In genomic region chr11:97669829-97670228, GRCm38 (mm10) we compare ENCODE assay signal across 8 mouse cellular contexts. TPM values are rescaled to one million over a fixed set of nuclear protein-coding genes. Genes with fewer than 3 reads are reported as not detected.
DNase-seq lines count a peak whose midpoint lies in the region; ATAC-seq and TF ChIP-seq lines count a peak whose summit lies in the region.

No protein-coding gene starts in this region.

- TF ChIP-seq EP300 in stomach, postnatal 0 days (optimal IDR thresholded peaks at IDR 0.05), result no peak

- peak overlapping the region; percentile 64; the same call in 1 of the 2 replicates for H3K27ac ChIP-seq in left cerebral cortex, adult 2 months
- peak overlapping the region; percentile 66 for H3K27ac ChIP-seq in kidney, embryonic 15.5 days
- H3K27ac ChIP-seq in stomach, postnatal 0 days (replicated peaks), result no peak overlapping the region
- H3K27ac ChIP-seq in midbrain, embryonic 15.5 days, result no peak overlapping the region
- no peak overlapping the region for H3K27ac ChIP-seq in neural tube, embryonic 15.5 days (replicated peaks)

- H3K9me3 ChIP-seq in kidney, embryonic 15.5 days (replicated peaks), result no peaks in the 10 kb centered on the region
- H3K9me3 ChIP-seq in stomach, postnatal 0 days (ENCODE audit: control insufficient read depth, low read length), result no peaks in the 10 kb centered on the region
- no peaks in the 10 kb centered on the region for H3K9me3 ChIP-seq in midbrain, embryonic 15.5 days
- H3K9me3 ChIP-seq in neural tube, embryonic 15.5 days (replicated peaks), result no peaks in the 10 kb centered on the region

- H3K4me3 ChIP-seq in left cerebral cortex, adult 2 months, result no peak overlapping the region
- H3K4me3 ChIP-seq in kidney, embryonic 15.5 days (replicated peaks), result no peak overlapping the region
- H3K4me3 ChIP-seq in stomach, postnatal 0 days (ENCODE audit: low read depth, low read length), result no peak overlapping the region
- H3K4me3 ChIP-seq in midbrain, embryonic 15.5 days, result no peak overlapping the region
- no peak overlapping the region for H3K4me3 ChIP-seq in neural tube, embryonic 15.5 days (replicated peaks)

- DNase-seq in left cerebral cortex, adult 2 months (ENCODE audit: extremely low spot score in 1 of 2, low spot score in 2 of 2), result no peak
- DNase-seq in left cerebral cortex, adult 9 months (ENCODE audit: low spot score in 2 of 2), result no peak
- peak; percentile 86 to 96 for DNase-seq in cerebellum, postnatal 14 days
- DNase-seq in heart, adult 18-20 months, result peak; percentile 80
- DNase-seq in stomach, postnatal 0 days (ENCODE audit: low spot score), result no peak

- ATAC-seq in kidney, embryonic 15.5 days (replicated peaks; ENCODE audit: low FRiP score), result no peak
- peak; percentile 27; the same call in 1 of the 2 replicates for ATAC-seq in stomach, postnatal 0 days (ENCODE audit: low FRiP score, low TSS enrichment)
- ATAC-seq in midbrain, embryonic 15.5 days (replicated peaks), result no peak
- no peak for ATAC-seq in neural tube, embryonic 15.5 days (ENCODE audit: low FRiP score)

- H3K4me1 ChIP-seq in kidney, embryonic 15.5 days, result peaks cover 46% of the 10 kb centered on the region
- H3K4me1 ChIP-seq in stomach, postnatal 0 days (replicated peaks; ENCODE audit: control insufficient read depth, insufficient read depth), result no peaks in the 10 kb centered on the region
- peaks cover 29% of the 10 kb centered on the region for H3K4me1 ChIP-seq in midbrain, embryonic 15.5 days
- peaks cover 19% of the 10 kb centered on the region for H3K4me1 ChIP-seq in neural tube, embryonic 15.5 days

- TF ChIP-seq CTCF in left cerebral cortex, adult 2 months (IDR thresholded peaks at IDR 0.05), result no peak
- TF ChIP-seq CTCF in stomach, postnatal 0 days (IDR thresholded peaks at IDR 0.05; ENCODE audit: low read depth), result no peak

- peak overlapping the region; percentile 19; the same call in 1 of the 2 replicates for H3K4me2 ChIP-seq in kidney, embryonic 15.5 days
- H3K4me2 ChIP-seq in stomach, postnatal 0 days (replicated peaks; ENCODE audit: low read depth), result no peak overlapping the region; the same call in 1 of the 2 replicates
- no peak overlapping the region for H3K4me2 ChIP-seq in midbrain, embryonic 15.5 days
- no peak overlapping the region for H3K4me2 ChIP-seq in neural tube, embryonic 15.5 days

- no peak overlapping the region for H3K9ac ChIP-seq in kidney, embryonic 15.5 days
- H3K9ac ChIP-seq in stomach, postnatal 0 days (ENCODE audit: low read length), result no peak overlapping the region
- H3K9ac ChIP-seq in midbrain, embryonic 15.5 days, result no peak overlapping the region
- no peak overlapping the region for H3K9ac ChIP-seq in neural tube, embryonic 15.5 days (replicated peaks)

- peaks cover 97% of the 10 kb centered on the region for H3K36me3 ChIP-seq in kidney, embryonic 15.5 days
- H3K36me3 ChIP-seq in stomach, postnatal 0 days (ENCODE audit: control insufficient read depth, insufficient read depth, low read length), result peaks cover 17% of the 10 kb centered on the region
- peaks cover 36% of the 10 kb centered on the region for H3K36me3 ChIP-seq in midbrain, embryonic 15.5 days (replicated peaks)
- peaks cover 74% of the 10 kb centered on the region for H3K36me3 ChIP-seq in neural tube, embryonic 15.5 days

- WGBS in kidney, embryonic 15.5 days, result 28% methylated on average over 6 of the region's 6 CpGs
- 15% methylated on average over 6 of the region's 6 CpGs for WGBS in stomach, postnatal 0 days
- 28% methylated on average over 6 of the region's 6 CpGs for WGBS in midbrain, embryonic 15.5 days
- 48% methylated on average over 6 of the region's 6 CpGs for WGBS in neural tube, embryonic 15.5 days

- intact Hi-C loops in left cerebral cortex, adult 2 months (cut with DNase I), result loop anchor here (5.0 kb wide), 1 partner anchor 38 kb away; no protein-coding TSS in a partner anchor

- no peaks in the 10 kb centered on the region for H3K27me3 ChIP-seq in kidney, embryonic 15.5 days
- H3K27me3 ChIP-seq in stomach, postnatal 0 days (ENCODE audit: control insufficient read depth, insufficient read depth, low read length), result no peaks in the 10 kb centered on the region
- H3K27me3 ChIP-seq in midbrain, embryonic 15.5 days (replicated peaks), result no peaks in the 10 kb centered on the region
- no peaks in the 10 kb centered on the region for H3K27me3 ChIP-seq in neural tube, embryonic 15.5 days (replicated peaks)

RNA-seq across cellular contexts. Expression of gene Mllt6, which starts 6.6 kb away (rescaled TPM):
- 100 to 1,000 TPM; 143 to 147 TPM for total RNA-seq in left cerebral cortex, adult 2 months (2021)
- total RNA-seq in heart, adult 18-20 months (2021), result 10 to 100 TPM; 59.5 to 60.0 TPM
- polyA plus RNA-seq in kidney, embryonic 15.5 days (2015; fragmentation: Nextera tagmentation; extraction: Ambion mirVana), result 2.8 and 3.9 TPM in 2 replicates
- polyA plus RNA-seq in stomach, postnatal 0 days (2015; fragmentation: Nextera tagmentation; extraction: Ambion mirVana), result 1.1 TPM in 2 replicates
- 3.9 and 4.4 TPM in 2 replicates for polyA plus RNA-seq in midbrain, embryonic 15.5 days (2015; fragmentation: Nextera tagmentation; extraction: Ambion mirVana)
- polyA plus RNA-seq in neural tube, embryonic 15.5 days (2015; fragmentation: Nextera tagmentation; extraction: Ambion mirVana), result 2.3 and 3.1 TPM in 2 replicates

RNA-seq across cellular contexts. Expression of gene Cisd3, which starts 15.8 kb away (rescaled TPM):
- 10 to 100 TPM; 47.7 to 57.6 TPM for total RNA-seq in left cerebral cortex, adult 2 months (2021)
- 100 to 1,000 TPM; 134 to 145 TPM for total RNA-seq in heart, adult 18-20 months (2021)
- polyA plus RNA-seq in kidney, embryonic 15.5 days (2015; fragmentation: Nextera tagmentation; extraction: Ambion mirVana), result 41.2 and 42.7 TPM in 2 replicates
- polyA plus RNA-seq in stomach, postnatal 0 days (2015; fragmentation: Nextera tagmentation; extraction: Ambion mirVana), result 44.2 TPM in 2 replicates
- polyA plus RNA-seq in midbrain, embryonic 15.5 days (2015; fragmentation: Nextera tagmentation; extraction: Ambion mirVana), result 21.6 and 26.4 TPM in 2 replicates
- 46.9 and 50.1 TPM in 2 replicates for polyA plus RNA-seq in neural tube, embryonic 15.5 days (2015; fragmentation: Nextera tagmentation; extraction: Ambion mirVana)

RNA-seq across cellular contexts. Expression of gene Pcgf2, which starts 30.5 kb away (rescaled TPM):
- 10 to 100 TPM; 36.2 to 39.6 TPM for total RNA-seq in left cerebral cortex, adult 2 months (2021)
- 1 to 10 TPM; 4.8 to 4.9 TPM for total RNA-seq in heart, adult 18-20 months (2021)
- 13.2 and 16.6 TPM in 2 replicates for polyA plus RNA-seq in kidney, embryonic 15.5 days (2015; fragmentation: Nextera tagmentation; extraction: Ambion mirVana)
- 5.9 and 6.6 TPM in 2 replicates for polyA plus RNA-seq in stomach, postnatal 0 days (2015; fragmentation: Nextera tagmentation; extraction: Ambion mirVana)
- polyA plus RNA-seq in midbrain, embryonic 15.5 days (2015; fragmentation: Nextera tagmentation; extraction: Ambion mirVana), result 23.1 TPM in 2 replicates
- polyA plus RNA-seq in neural tube, embryonic 15.5 days (2015; fragmentation: Nextera tagmentation; extraction: Ambion mirVana), result 17.6 and 17.7 TPM in 2 replicates

RNA-seq across cellular contexts. Expression of gene Psmb3, which starts 33.4 kb away (rescaled TPM):
- total RNA-seq in left cerebral cortex, adult 2 months (2021), result 100 to 1,000 TPM; 113 to 123 TPM
- 100 to 1,000 TPM; 135 to 150 TPM for total RNA-seq in heart, adult 18-20 months (2021)
- 475 and 488 TPM in 2 replicates for polyA plus RNA-seq in kidney, embryonic 15.5 days (2015; fragmentation: Nextera tagmentation; extraction: Ambion mirVana)
- polyA plus RNA-seq in stomach, postnatal 0 days (2015; fragmentation: Nextera tagmentation; extraction: Ambion mirVana), result 405 and 438 TPM in 2 replicates
- polyA plus RNA-seq in midbrain, embryonic 15.5 days (2015; fragmentation: Nextera tagmentation; extraction: Ambion mirVana), result 421 and 431 TPM in 2 replicates
- 458 and 459 TPM in 2 replicates for polyA plus RNA-seq in neural tube, embryonic 15.5 days (2015; fragmentation: Nextera tagmentation; extraction: Ambion mirVana)

RNA-seq across cellular contexts. Expression of gene Epop, which starts 40.3 kb away (rescaled TPM):
- 100 to 1,000 TPM in 1 of 2 experiments, 10 to 100 TPM in 1; 99.9 to 107 TPM for total RNA-seq in left cerebral cortex, adult 2 months (2021)
- 1 to 10 TPM in 1 of 2 experiments, under 1 TPM in 1; 0.84 to 1.1 TPM for total RNA-seq in heart, adult 18-20 months (2021)
- 4.3 and 5.1 TPM in 2 replicates for polyA plus RNA-seq in kidney, embryonic 15.5 days (2015; fragmentation: Nextera tagmentation; extraction: Ambion mirVana)
- 9.7 and 10.8 TPM in 2 replicates for polyA plus RNA-seq in stomach, postnatal 0 days (2015; fragmentation: Nextera tagmentation; extraction: Ambion mirVana)
- polyA plus RNA-seq in midbrain, embryonic 15.5 days (2015; fragmentation: Nextera tagmentation; extraction: Ambion mirVana), result 1.9 and 2.5 TPM in 2 replicates
- polyA plus RNA-seq in neural tube, embryonic 15.5 days (2015; fragmentation: Nextera tagmentation; extraction: Ambion mirVana), result 2.1 TPM in 2 replicates

Comparison
In these comparisons a context has a peak if more than half of its experiments do, and no peak if none do; other contexts are left out.
1. DNase-seq: peak in cerebellum, postnatal 14 days (2 of 2) and heart, adult 18-20 months (2 of 2); none in left cerebral cortex, adult 2 months (0 of 2), left cerebral cortex, adult 9 months (0 of 2) and stomach, postnatal 0 days (single experiment).
2. H3K27ac ChIP-seq: peak in left cerebral cortex, adult 2 months (single experiment) and kidney, embryonic 15.5 days (single experiment); none in stomach, postnatal 0 days (single experiment), midbrain, embryonic 15.5 days (single experiment) and neural tube, embryonic 15.5 days (single experiment).